Mouse (Mus musculus): ENCODE measurements at regions not wholly inside any gene's neighbourhood (a gene's known extent, or its start where the extent isn't known, plus 50 kb on each side); places are given as distances from the start of the nearest gene placed in this dataset.
A peak's percentile ranks its signal among the peaks of the same experiment; 100 is the strongest.

- intact Hi-C loops (cut with DNase I): no loop called here
These were observed 363.1 kb upstream of the Gm10131 start for GRCm38 (mm10) chr8:34474593-34474992.

GRCm38 (mm10) chr8:34473769-34474168, 362.2 kb upstream of the Gm10131 start:
- no peak for DNase-seq (ENCODE audit: low spot score)
- intact Hi-C loops (cut with DNase I): no loop called here

More at GRCm38 (mm10) chr8:34474593-34474992, 363.1 kb upstream of the Gm10131 start:
- no peak for DNase-seq (ENCODE audit: low spot score)

- intact Hi-C loops (cut with DNase I): no loop called here
- DNase-seq (ENCODE audit: low spot score): no peak
These were observed 361.8 kb upstream of the Gm10131 start for GRCm38 (mm10) chr8:34473301-34473700.

- intact Hi-C loops (cut with DNase I): no loop called here
- DNase-seq (ENCODE audit: low spot score): no peak
These were observed 361.3 kb upstream of the Gm10131 start for GRCm38 (mm10) chr8:34472846-34473245.

- DNase-seq (ENCODE audit: low spot score): no peak
- intact Hi-C loops (cut with DNase I): no loop called here
These were observed 360.9 kb upstream of the Gm10131 start for GRCm38 (mm10) chr8:34472434-34472833.

- intact Hi-C loops (cut with DNase I): no loop called here
- DNase-seq (ENCODE audit: low spot score): no peak
These were observed 357.6 kb upstream of the Gm10131 start for GRCm38 (mm10) chr8:34469091-34469490.

- DNase-seq (ENCODE audit: low spot score): no peak
- intact Hi-C loops (cut with DNase I): no loop called here
These were observed 355.3 kb upstream of the Gm10131 start for GRCm38 (mm10) chr8:34466786-34467364.

- intact Hi-C loops (cut with DNase I): no loop called here
- no peak for DNase-seq (ENCODE audit: low spot score)
These were observed 353.9 kb upstream of the Gm10131 start for GRCm38 (mm10) chr8:34465398-34465797.

- no peak for DNase-seq (ENCODE audit: low spot score)
- intact Hi-C loops (cut with DNase I): no loop called here
These were observed 350.7 kb upstream of the Gm10131 start for GRCm38 (mm10) chr8:34462262-34462661.

GRCm38 (mm10) chr8:34458300-34458699, 346.8 kb upstream of the Gm10131 start:
- DNase-seq (ENCODE audit: low spot score): no peak
- intact Hi-C loops (cut with DNase I): no loop called here

- DNase-seq (ENCODE audit: low spot score): no peak
- intact Hi-C loops (cut with DNase I): no loop called here
These were observed 345.0 kb upstream of the Gm10131 start for GRCm38 (mm10) chr8:34456543-34456942.

- intact Hi-C loops (cut with DNase I): no loop called here
- DNase-seq (ENCODE audit: low spot score): peak; percentile 7
These were observed 343.8 kb upstream of the Gm10131 start for GRCm38 (mm10) chr8:34455376-34455775.

- intact Hi-C loops (cut with DNase I): no loop called here
- no peak for DNase-seq (ENCODE audit: low spot score)
These were observed 341.3 kb upstream of the Gm10131 start for GRCm38 (mm10) chr8:34452811-34453210.

GRCm38 (mm10) chr8:34451211-34452000, 339.9 kb upstream of the Gm10131 start:
- intact Hi-C loops (cut with DNase I): no loop called here
- no peak for DNase-seq (ENCODE audit: low spot score)

GRCm38 (mm10) chr8:34449391-34450044, 338.0 kb upstream of the Gm10131 start:
- intact Hi-C loops (cut with DNase I): no loop called here
- DNase-seq (ENCODE audit: low spot score): no peak

- no peak for DNase-seq (ENCODE audit: low spot score)
- intact Hi-C loops (cut with DNase I): no loop called here
These were observed 336.6 kb upstream of the Gm10131 start for GRCm38 (mm10) chr8:34447880-34448830.

- intact Hi-C loops (cut with DNase I): no loop called here
- DNase-seq (ENCODE audit: low spot score): no peak
These were observed 331.2 kb upstream of the Gm10131 start for GRCm38 (mm10) chr8:34442688-34443087.

GRCm38 (mm10) chr8:34441756-34442155, 330.2 kb upstream of the Gm10131 start:
- intact Hi-C loops (cut with DNase I): no loop called here
- no peak for DNase-seq (ENCODE audit: low spot score)

GRCm38 (mm10) chr8:34440771-34441170, 329.2 kb upstream of the Gm10131 start:
- intact Hi-C loops (cut with DNase I): no loop called here
- no peak for DNase-seq (ENCODE audit: low spot score)

GRCm38 (mm10) chr8:34438771-34439170, 327.2 kb upstream of the Gm10131 start:
- intact Hi-C loops (cut with DNase I): no loop called here
- DNase-seq (ENCODE audit: low spot score): no peak

All from heart, postnatal 25 days (tissue).